Mouse (Mus musculus): ENCODE measurements around the gene Mto1. TPM values are rescaled to one million over a fixed set of nuclear protein-coding genes. Genes with fewer than 3 reads are reported as not detected.

Mto1 gene
- total RNA-seq, 2 experiments from 2014 or later = 23.9 to 25.2 TPM

Small RNA genes within 50 kb of the gene (microRNA-seq; reads per million reads assigned to microRNA genes)
- not detected for gene Gm26377

Other genes starting within 250 kb of the Mto1 start
- not detected for gene Gsta1, start 217.6 kb upstream of the Mto1 start, total RNA-seq (2021)
- not detected for gene Gm3776, start 191.1 kb upstream of the Mto1 start, total RNA-seq (2021)
- not detected for gene Gm10639, start 158.3 kb upstream of the Mto1 start, total RNA-seq (2021)
- not detected for gene Omt2a, start 133.4 kb upstream of the Mto1 start, total RNA-seq (2021)
- gene Omt2b, start 120.6 kb upstream of the Mto1 start, total RNA-seq (2021) = not detected
- gene Gsta2, start 92.4 kb upstream of the Mto1 start, total RNA-seq (2021) = not detected
- not detected for gene Dppa5a, start 80.0 kb upstream of the Mto1 start, total RNA-seq (2021)
- not detected for gene Ooep, start 69.5 kb upstream of the Mto1 start, total RNA-seq (2021)
- not detected for gene Ddx43, start 52.4 kb upstream of the Mto1 start, total RNA-seq (2021)
- gene Cgas, start 5.0 kb upstream of the Mto1 start, total RNA-seq (2021) = under 1 TPM; 0.39 to 0.86 TPM
- 1 to 10 TPM in 1 of 2 experiments, not detected in 1; 1.5 TPM for gene Gm17324, start 578 bp downstream of the Mto1 start, total RNA-seq (2021)
- 1,000 to 10,000 TPM; 2,126 to 2,321 TPM for gene Eef1a1, start 40.9 kb downstream of the Mto1 start, total RNA-seq (2021)
- gene Slc17a5, start 139.8 kb downstream of the Mto1 start, total RNA-seq (2021) = 10 to 100 TPM; 19.3 to 19.7 TPM
- gene Cd109, start 167.3 kb downstream of the Mto1 start, total RNA-seq (2021) = under 1 TPM; 0.49 to 0.79 TPM

All from left cerebral cortex, postnatal 36 days (tissue).